In the genomic region with DNA sequence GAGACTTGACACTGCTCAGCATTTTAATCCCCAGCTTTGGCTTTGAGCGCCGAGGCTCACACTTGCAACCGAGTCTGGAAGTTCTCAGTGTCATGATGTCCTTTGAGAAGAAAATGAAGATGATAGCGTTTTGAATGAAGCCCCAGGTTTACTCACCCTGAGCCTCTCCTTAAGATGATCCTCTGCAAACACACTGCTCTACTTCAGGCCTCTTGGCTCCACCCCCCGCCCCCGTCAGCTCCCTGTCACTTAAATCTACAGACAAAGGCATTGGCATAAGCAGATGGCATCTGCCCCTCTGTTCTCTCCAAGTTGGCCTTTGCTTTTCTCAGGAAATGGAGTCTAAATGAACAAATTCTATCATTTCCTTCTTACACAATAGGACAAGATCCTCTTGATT, we compare ENCODE assay signal across 20 mouse cellular contexts.
DNase-seq lines count a peak whose midpoint lies in the region; ATAC-seq lines count a peak whose summit lies in the region.
"Had no signal": no experiment of that assay in that cellular context is flagged by ENCODE, and none has a peak within 500 bp of the region (broad histone marks: within the 10 kb centered on the region; RNA-seq: fewer than 3 reads in every experiment).

No protein-coding gene starts in this region.

- no peak for ATAC-seq in liver, embryonic 12.5 days
- peak; percentile 53 for ATAC-seq in intestine, embryonic 16.5 days
- ATAC-seq in megakaryocyte progenitor cell, adult 5-6 weeks (replicated peaks; ENCODE audit: poor library complexity), result no peak
- ATAC-seq: forebrain, postnatal 0 days; inflammation-experienced regulatory T-cells, adult 6 months had no signal

- 55% methylated on average over 6 of the region's 6 CpGs for WGBS in liver, embryonic 12.5 days (ENCODE audit: insufficient replicate concordance)
- WGBS in intestine, embryonic 16.5 days, result 31% methylated on average over 6 of the region's 6 CpGs

- H3K4me3 ChIP-seq in liver, embryonic 12.5 days, result no peak overlapping the region
- H3K4me3 ChIP-seq in intestine, embryonic 16.5 days (ENCODE audit: low read length), result no peak overlapping the region
- H3K4me3 ChIP-seq: embryonic facial prominence, embryonic 13.5 days; gastrocnemius, adult 2 months; heart, embryonic 12.5 days; hindbrain, embryonic 13.5 days; limb, embryonic 13.5 days; midbrain, embryonic 12.5 days; neural tube, embryonic 12.5 days had no signal

- H3K4me1 ChIP-seq in liver, embryonic 12.5 days, result peaks cover 7% of the 10 kb centered on the region; the same call in 1 of the 2 replicates
- H3K4me1 ChIP-seq in intestine, embryonic 16.5 days (ENCODE audit: control insufficient read depth, insufficient read depth, low read length), result peaks cover 11% of the 10 kb centered on the region
- H3K4me1 ChIP-seq: embryonic facial prominence, embryonic 13.5 days; midbrain, embryonic 12.5 days had no signal

- peak overlapping the region; percentile 2; the same call in 1 of the 2 replicates for H3K27ac ChIP-seq in liver, embryonic 12.5 days
- H3K27ac ChIP-seq in intestine, embryonic 16.5 days (ENCODE audit: low read length), result peak overlapping the region; percentile 37; the same call in 1 of the 2 replicates
- H3K27ac ChIP-seq: embryonic facial prominence, embryonic 13.5 days; gastrocnemius, adult 2 months; hindbrain, embryonic 13.5 days; limb, embryonic 13.5 days; midbrain, embryonic 12.5 days; neural tube, embryonic 12.5 days had no signal

- no peak for DNase-seq in liver
- DNase-seq in brain, adult 2 months (ENCODE audit: low read depth, low spot score), result peak; percentile 28
- DNase-seq in lung, postnatal 25 days (ENCODE audit: low spot score), result peak; percentile 12
- DNase-seq in frontal cortex, postnatal 25 days (ENCODE audit: low spot score in 2 of 2), result no peak
- DNase-seq: adrenal gland, adult 2 months; cerebellum, adult 9-11 months; forebrain, postnatal 0 days; gastrocnemius, adult 2 months; heart, adult 11 months; heart, postnatal 14 days had no signal

- H3K27me3 ChIP-seq in liver, embryonic 12.5 days (replicated peaks), result no peaks in the 10 kb centered on the region
- no peaks in the 10 kb centered on the region for H3K27me3 ChIP-seq in intestine, embryonic 16.5 days (replicated peaks; ENCODE audit: control insufficient read depth, insufficient read depth, low read length)
- H3K27me3 ChIP-seq: embryonic facial prominence, embryonic 13.5 days; heart, embryonic 12.5 days; hindbrain, embryonic 13.5 days; limb, embryonic 13.5 days; midbrain, embryonic 12.5 days; neural tube, embryonic 12.5 days had no signal

- no peak overlapping the region for H3K9ac ChIP-seq in liver, embryonic 12.5 days
- no peak overlapping the region for H3K9ac ChIP-seq in intestine, embryonic 16.5 days (ENCODE audit: low read depth, low read length)
- H3K9ac ChIP-seq: embryonic facial prominence, embryonic 13.5 days; forebrain, postnatal 0 days; heart, embryonic 12.5 days; hindbrain, embryonic 13.5 days; limb, embryonic 13.5 days; midbrain, embryonic 12.5 days; neural tube, embryonic 12.5 days had no signal

- no peak overlapping the region for H3K4me2 ChIP-seq in liver, embryonic 12.5 days
- H3K4me2 ChIP-seq in intestine, embryonic 16.5 days (ENCODE audit: low read depth, low read length), result no peak overlapping the region
- H3K4me2 ChIP-seq: embryonic facial prominence, embryonic 13.5 days; heart, embryonic 12.5 days; hindbrain, embryonic 13.5 days; limb, embryonic 13.5 days; midbrain, embryonic 12.5 days; neural tube, embryonic 12.5 days had no signal

- H3K36me3 ChIP-seq in liver, embryonic 12.5 days, result no peaks in the 10 kb centered on the region
- no peaks in the 10 kb centered on the region for H3K36me3 ChIP-seq in intestine, embryonic 16.5 days (ENCODE audit: control insufficient read depth, insufficient read depth, low read length)
- H3K36me3 ChIP-seq: embryonic facial prominence, embryonic 13.5 days; heart, embryonic 12.5 days; hindbrain, embryonic 13.5 days; limb, embryonic 13.5 days; midbrain, embryonic 12.5 days; neural tube, embryonic 12.5 days had no signal

- H3K9me3 ChIP-seq in liver, embryonic 12.5 days (replicated peaks), result no peaks in the 10 kb centered on the region
- no peaks in the 10 kb centered on the region for H3K9me3 ChIP-seq in intestine, embryonic 16.5 days (ENCODE audit: control insufficient read depth, low read length)
- H3K9me3 ChIP-seq: heart, embryonic 12.5 days; hindbrain, embryonic 13.5 days; limb, embryonic 13.5 days; midbrain, embryonic 12.5 days; neural tube, embryonic 12.5 days had no signal

Comparison
In these comparisons a context has a peak if more than half of its experiments do, and no peak if none do; other contexts are left out.
1. DNase-seq: peak in brain, adult 2 months (single experiment) and lung, postnatal 25 days (single experiment); none in liver (single experiment) and frontal cortex, postnatal 25 days (0 of 2).